In genomic region chr13:102958273-102959270, GRCm38 (mm10) we compare ENCODE assay signal across 10 mouse cellular contexts.
DNase-seq lines count a peak whose midpoint lies in the region; ATAC-seq lines count a peak whose summit lies in the region.
"Had no signal": no experiment of that assay in that cellular context is flagged by ENCODE, and none has a peak within 500 bp of the region (broad histone marks: within the 10 kb centered on the region; RNA-seq: fewer than 3 reads in every experiment).

No protein-coding gene starts in this region.

- H3K4me2 ChIP-seq in heart, embryonic 13.5 days = peak overlapping the region; percentile 70
- H3K4me2 ChIP-seq in hindbrain, embryonic 12.5 days (replicated peaks) = peak overlapping the region; percentile 64
- peak overlapping the region; percentile 57 for H3K4me2 ChIP-seq in midbrain, embryonic 14.5 days (ENCODE audit: low read length)

- WGBS in heart, embryonic 13.5 days = 42% methylated on average over 19 of the region's 19 CpGs
- 48% methylated on average over 19 of the region's 19 CpGs for WGBS in hindbrain, embryonic 12.5 days
- 51% methylated on average over 19 of the region's 19 CpGs for WGBS in midbrain, embryonic 14.5 days

- H3K4me3 ChIP-seq in heart, embryonic 13.5 days = peak overlapping the region; percentile 53
- peak overlapping the region; percentile 31 for H3K4me3 ChIP-seq in hindbrain, embryonic 12.5 days
- H3K4me3 ChIP-seq in midbrain, embryonic 14.5 days (replicated peaks; ENCODE audit: low read depth, low read length) = peak overlapping the region; percentile 36
- H3K4me3 ChIP-seq: megakaryocyte, embryonic 14.5 days had no signal

- ATAC-seq in heart, embryonic 13.5 days (ENCODE audit: extremely low read depth, insufficient number of reproducible peaks, low FRiP score, low TSS enrichment) = no peak
- ATAC-seq in hindbrain, embryonic 12.5 days (ENCODE audit: low FRiP score) = peak; percentile 35; the same call in 1 of the 2 replicates
- peak; percentile 32; the same call in 1 of the 2 replicates for ATAC-seq in midbrain, embryonic 14.5 days (ENCODE audit: low FRiP score, low TSS enrichment)

- DNase-seq in heart, postnatal 10 days = no peak
- peak; percentile 63 for DNase-seq in NIH3T3 (ENCODE audit: low read depth)
- no peak for DNase-seq in midbrain, embryonic 14.5 days
- DNase-seq in ovary, postnatal 10 days (ENCODE audit: low spot score) = no peak
- no peak for DNase-seq in cerebellum, postnatal 25 days
- no peak for DNase-seq in embryo, embryonic 9.5 days (ENCODE audit: extremely low spot score)

- H3K27ac ChIP-seq in heart, embryonic 13.5 days (replicated peaks) = peak overlapping the region; percentile 96
- H3K27ac ChIP-seq in hindbrain, embryonic 12.5 days = peak overlapping the region; percentile 68; the same call in 1 of the 2 replicates
- peak overlapping the region; percentile 76 for H3K27ac ChIP-seq in midbrain, embryonic 14.5 days (replicated peaks; ENCODE audit: low read depth, low read length)

- peaks cover 58% of the 10 kb centered on the region for H3K4me1 ChIP-seq in heart, embryonic 13.5 days
- peaks cover 11% of the 10 kb centered on the region; the same call in 1 of the 2 replicates for H3K4me1 ChIP-seq in hindbrain, embryonic 12.5 days
- H3K4me1 ChIP-seq in midbrain, embryonic 14.5 days (ENCODE audit: control insufficient read depth, insufficient read depth, low read length) = peaks cover 12% of the 10 kb centered on the region; the same call in 1 of the 2 replicates
- H3K4me1 ChIP-seq: megakaryocyte, embryonic 14.5 days had no signal

- peak overlapping the region; percentile 80 for H3K9ac ChIP-seq in heart, embryonic 13.5 days
- 0 out of 2 replicates have a peak overlapping the region, but pooled peaks have one; percentile 23 for H3K9ac ChIP-seq in hindbrain, embryonic 12.5 days
- H3K9ac ChIP-seq in midbrain, embryonic 14.5 days (replicated peaks; ENCODE audit: low read length) = peak overlapping the region; percentile 42

- intact Hi-C loops in heart, postnatal 10 days (cut with DNase I) = loop anchor here (5.0 kb wide), 1 partner anchor 51 kb away; no protein-coding TSS in a partner anchor

- no peaks in the 10 kb centered on the region for H3K9me3 ChIP-seq in heart, embryonic 13.5 days
- no peaks in the 10 kb centered on the region for H3K9me3 ChIP-seq in hindbrain, embryonic 12.5 days (replicated peaks)
- no peaks in the 10 kb centered on the region for H3K9me3 ChIP-seq in midbrain, embryonic 14.5 days (ENCODE audit: control insufficient read depth, low read length)
- H3K9me3 ChIP-seq: megakaryocyte, embryonic 14.5 days had no signal

- H3K27me3 ChIP-seq in heart, embryonic 13.5 days (replicated peaks) = no peaks in the 10 kb centered on the region
- H3K27me3 ChIP-seq in hindbrain, embryonic 12.5 days = no peaks in the 10 kb centered on the region
- H3K27me3 ChIP-seq in midbrain, embryonic 14.5 days (ENCODE audit: control insufficient read depth, insufficient read depth, low read length) = no peaks in the 10 kb centered on the region
- H3K27me3 ChIP-seq: CH12.LX had no signal

- H3K36me3 ChIP-seq in heart, embryonic 13.5 days = no peaks in the 10 kb centered on the region
- no peaks in the 10 kb centered on the region for H3K36me3 ChIP-seq in hindbrain, embryonic 12.5 days
- H3K36me3 ChIP-seq in midbrain, embryonic 14.5 days (ENCODE audit: control insufficient read depth, insufficient read depth, low read length) = no peaks in the 10 kb centered on the region

Comparison
In these comparisons a context has a peak if more than half of its experiments do, and no peak if none do; other contexts are left out.
1. H3K9ac ChIP-seq: peak in every context shown above with its lines; median percentile 80 in heart, embryonic 13.5 days; 42 in midbrain, embryonic 14.5 days; 23 in hindbrain, embryonic 12.5 days.